Mouse (Mus musculus) CH12.LX (cell line): ENCODE data around the gene Zfp799. TPM values are rescaled to one million over a fixed set of nuclear protein-coding genes. Genes with fewer than 3 reads are reported as not detected.
"Not testable (repeated sequence)": the region's sequence is repeated elsewhere in the genome, so short reads cannot be mapped to it uniquely, and the experiment has no call there.

ENCODE experiments used
- DNase-seq: peaks from one replicate; pipeline ENCODE4 v3.0.0-alpha.2; 2013; ENCODE audit errors: extremely low read depth
- H3K27ac ChIP-seq: 2 replicates; pipeline ENCODE4 v1.5.1; 2012; ENCODE audit warnings: low read depth, mild to moderate bottlenecking, control low read depth, moderate library complexity; ENCODE audit not compliant: insufficient read depth
- H3K27me3 ChIP-seq: replicated peaks from 2 replicates; pipeline ENCODE3; 2012; ENCODE audit warnings: inconsistent platforms
- H3K36me3 ChIP-seq, 2 experiments: replicated peaks in 1 of 2; 2 replicates each; pipeline versions ENCODE3 to v1.6.1; 2012; ENCODE audit warnings: inconsistent platforms in 1 of 2, low read length in 1 of 2, mild to moderate bottlenecking in 1 of 2, mixed read lengths in 1 of 2, moderate library complexity in 1 of 2; ENCODE audit not compliant: control insufficient read depth in 1 of 2, insufficient read depth in 1 of 2
- H3K4me1 ChIP-seq, 2 experiments: 2 replicates each; pipeline ENCODE4 v1.6.1; 2012; ENCODE audit warnings: inconsistent platforms in 1 of 2, moderate library complexity in 1 of 2; ENCODE audit not compliant: insufficient read depth in 2 of 2, control insufficient read depth in 1 of 2
- H3K4me2 ChIP-seq: 2 replicates; pipeline ENCODE4 v1.6.1; 2012; ENCODE audit warnings: low read depth, mild to moderate bottlenecking, control low read depth; ENCODE audit not compliant: poor library complexity, insufficient read depth, severe bottlenecking
- H3K4me3 ChIP-seq, 3 experiments: fragments of 150-350 bp in 1 of 3; sonication (generic) in 1 of 3; replicated peaks in 1 of 3; 2 replicates each; pipeline versions ENCODE3 to v1.5.1; 2011 to 2012; ENCODE audit warnings: low read depth in 2 of 3, low read length in 2 of 3, mild to moderate bottlenecking in 2 of 3, moderate library complexity in 2 of 3, control low read depth in 1 of 3, improper control_type of control experiment in 1 of 3, inconsistent platforms in 1 of 3, mixed read lengths in 1 of 3; ENCODE audit not compliant: poor library complexity in 1 of 3
- H3K79me2 ChIP-seq: replicated peaks from 2 replicates; pipeline ENCODE4 v1.6.1; 2012; ENCODE audit warnings: mild to moderate bottlenecking, moderate library complexity; ENCODE audit not compliant: control insufficient read depth, poor library complexity, insufficient read depth, severe bottlenecking; ENCODE audit errors: extremely low read depth
- H3K9ac ChIP-seq: 2 replicates; pipeline ENCODE4 v1.6.1; 2012; ENCODE audit warnings: low read depth, mild to moderate bottlenecking, control low read depth, moderate library complexity; ENCODE audit not compliant: insufficient read depth
- H3K9me3 ChIP-seq: replicated peaks from 2 replicates; pipeline ENCODE3; 2012; ENCODE audit warnings: low read length, inconsistent platforms, mixed read lengths
- BHLHE40 ChIP-seq: IDR thresholded peaks from 2 replicates; pipeline ENCODE4 v1.6.1; 2011; ENCODE audit warnings: mild to moderate bottlenecking, low read depth, low read length, improper control_type of control experiment
- EP300 ChIP-seq: IDR thresholded peaks from 2 replicates; pipeline ENCODE4 v1.6.1; 2011; ENCODE audit warnings: low read length, improper control_type of control experiment
- GABPA ChIP-seq: IDR thresholded peaks from 2 replicates; pipeline ENCODE4 v1.6.1; 2012; ENCODE audit warnings: low read depth, low read length, improper control_type of control experiment, inconsistent platforms; ENCODE audit not compliant: insufficient replicate concordance
- HCFC1 ChIP-seq: IDR thresholded peaks from 2 replicates; pipeline ENCODE4 v1.6.1; 2012; ENCODE audit warnings: low read depth, mild to moderate bottlenecking, inconsistent platforms, low read length, improper control_type of control experiment
- JUN ChIP-seq: IDR thresholded peaks from 2 replicates; pipeline ENCODE4 v1.6.1; 2011; ENCODE audit warnings: low read depth, mild to moderate bottlenecking, low read length, improper control_type of control experiment, moderate library complexity; ENCODE audit not compliant: insufficient read depth
- JUND ChIP-seq: conservative IDR thresholded peaks from 2 replicates; pipeline ENCODE4 v1.6.1; 2011; ENCODE audit warnings: low read depth, low read length, improper control_type of control experiment
- KAT2A ChIP-seq: IDR thresholded peaks from 2 replicates; pipeline ENCODE4 v1.6.1; 2012; ENCODE audit warnings: low read length, improper control_type of control experiment, inconsistent platforms; ENCODE audit not compliant: insufficient replicate concordance
- MAZ ChIP-seq: IDR thresholded peaks from 2 replicates; pipeline ENCODE4 v1.6.1; 2012; ENCODE audit warnings: low read depth, mild to moderate bottlenecking, inconsistent platforms, low read length, improper control_type of control experiment, moderate library complexity
- PAX5 ChIP-seq: IDR thresholded peaks from 2 replicates; pipeline ENCODE4 v1.6.1; 2012; ENCODE audit warnings: low read length, inconsistent platforms, mixed read lengths
- POLR2A ChIP-seq: IDR thresholded peaks from 2 replicates; pipeline ENCODE4 v1.6.1; 2011; ENCODE audit warnings: low read depth, mild to moderate bottlenecking, improper control_type of control experiment, low read length
- POLR2AphosphoS2 ChIP-seq: IDR thresholded peaks from 2 replicates; pipeline ENCODE4 v1.6.1; 2011; ENCODE audit warnings: low read depth, low read length, improper control_type of control experiment
- RCOR1 ChIP-seq: conservative IDR thresholded peaks from 2 replicates; pipeline ENCODE4 v1.6.1; 2012; ENCODE audit warnings: low read depth, mild to moderate bottlenecking, inconsistent platforms, low read length, improper control_type of control experiment
- SIN3A ChIP-seq: IDR thresholded peaks from 2 replicates; pipeline ENCODE4 v1.6.1; 2012; ENCODE audit warnings: low read length, improper control_type of control experiment, inconsistent platforms
- TBP ChIP-seq: conservative IDR thresholded peaks from 2 replicates; pipeline ENCODE4 v1.6.1; 2011; ENCODE audit warnings: low read depth, low read length, improper control_type of control experiment
- UBTF ChIP-seq: IDR thresholded peaks from 2 replicates; pipeline ENCODE4 v1.6.1; 2012; ENCODE audit warnings: low read depth, mild to moderate bottlenecking, inconsistent platforms, low read length, improper control_type of control experiment, moderate library complexity
- ZC3H11A ChIP-seq: IDR thresholded peaks from 2 replicates; pipeline ENCODE4 v1.6.1; 2012; ENCODE audit warnings: low read depth, mild to moderate bottlenecking, inconsistent platforms, low read length, improper control_type of control experiment
- ZMIZ1 ChIP-seq: IDR thresholded peaks from 2 replicates; pipeline ENCODE4 v1.6.1; 2012; ENCODE audit warnings: low read depth, mild to moderate bottlenecking, inconsistent platforms, low read length, improper control_type of control experiment
- ZNF384 ChIP-seq: IDR thresholded peaks from 2 replicates; pipeline ENCODE4 v1.6.1; 2012; ENCODE audit warnings: low read depth, low read length, improper control_type of control experiment, inconsistent platforms
- dilution Hi-C: fragments of 300-500 bp; cut with MboI; formaldehyde crosslinking; loops from 2 replicates; pipeline ENCODE4 v1.14.3; 2020; ENCODE audit warnings: low sequenced_read_pairs; ENCODE audit not compliant: extremely low pct_unique_long_range_greater_than_20kb, extremely low pct_ligation_motif_present
- in situ Hi-C: fragments of 300-500 bp; cut with MboI; formaldehyde crosslinking; loops from 3 replicates; pipeline ENCODE4 v1.14.3; 2019; ENCODE audit warnings: low sequenced_read_pairs, low pct_ligation_motif_present, low pct_unique_long_range_greater_than_20kb, mixed read lengths
- polyA plus RNA-seq: library from polyadenylated mRNA; unstranded; fragments of >175 nt; gene quantifications from 2 replicates; pipeline ENCODE4 v1.2.1, GENCODE M21; 2012; ENCODE audit warnings: low read depth; ENCODE audit not compliant: insufficient read length
- total RNA-seq, 2 experiments: library from RNA; depleted of rRNA; stranded (reverse); fragments of 300-350 nt in 1 of 2; fragments of >200 nt in 1 of 2; gene quantifications; 2 replicates each; pipeline ENCODE4 v1.2.3; 2012 to 2014

Zfp799 gene
- total and polyA plus RNA-seq, 3 experiments: 6.2 to 9.5 (median 9.0) TPM

DNA sequence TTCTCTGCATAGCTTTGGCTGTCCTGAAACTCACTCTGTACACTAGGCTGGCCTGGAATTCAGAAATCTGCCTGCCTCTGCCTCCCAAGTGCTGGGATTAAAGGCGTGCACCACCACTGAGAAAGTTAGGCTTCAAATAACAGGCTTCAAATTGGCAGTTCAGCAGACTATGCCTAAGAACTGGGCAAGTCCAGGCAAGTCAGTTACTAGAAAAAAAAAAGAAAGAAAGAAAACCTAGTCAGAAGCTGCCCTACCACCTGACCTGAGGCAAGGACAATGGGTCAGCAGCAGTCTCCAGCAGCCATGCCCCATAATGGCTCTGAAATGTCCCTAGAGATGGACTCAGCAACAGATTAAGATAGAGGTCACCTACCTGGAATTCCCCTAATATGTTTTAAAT is 41.4 kb upstream of the Zfp799 start:
- peaks cover 5% of the 10 kb centered on the region for H3K9me3 ChIP-seq
- in situ Hi-C loops: loop anchor here (25.0 kb wide), 1 partner anchor 334 kb away; the partner anchor contains the start of gene Cyp4f16
- TF ChIP-seq ZNF384: peak; percentile 66
- no peak for TF ChIP-seq MAZ
- TF ChIP-seq POLR2AphosphoS2: no peak
- TF ChIP-seq, all 38 proteins: peak for 1
- no peaks in the 10 kb centered on the region for H3K36me3 ChIP-seq
- H3K27ac ChIP-seq: no peak overlapping the region
- dilution Hi-C loops: no loop called here
- H3K27me3 ChIP-seq: no peaks in the 10 kb centered on the region
- no peak overlapping the region for H3K9ac ChIP-seq
- H3K79me2 ChIP-seq: no peaks in the 10 kb centered on the region
- DNase-seq: no peak
- H3K4me2 ChIP-seq: no peak overlapping the region
- H3K4me3 ChIP-seq: no peak overlapping the region
- no peaks in the 10 kb centered on the region for H3K4me1 ChIP-seq

DNA sequence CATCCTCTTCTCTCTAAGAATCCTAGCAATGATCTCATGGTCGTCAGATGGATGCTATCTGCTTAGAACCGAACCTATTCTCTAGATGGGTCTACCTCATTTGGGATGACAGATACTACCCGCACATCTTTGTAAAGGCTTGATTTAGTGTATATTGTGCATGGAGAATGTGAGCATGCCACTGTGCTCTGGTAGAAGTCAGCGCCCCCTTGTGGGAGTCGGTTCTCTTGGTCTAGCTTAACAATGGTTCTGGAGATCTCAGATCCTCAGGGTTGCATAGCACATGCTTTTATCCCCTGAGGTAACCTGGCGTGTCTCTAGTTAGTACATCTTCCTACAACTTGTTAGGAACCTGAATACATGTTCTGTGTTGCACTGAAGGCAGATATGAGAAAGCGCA is 37.2 kb upstream of the Zfp799 start:
- H3K79me2 ChIP-seq, H3K4me3 ChIP-seq, dilution Hi-C loops, DNase-seq, H3K4me1 ChIP-seq, H3K4me2 ChIP-seq, H3K36me3 ChIP-seq, H3K27ac ChIP-seq, H3K9ac ChIP-seq, H3K9me3 ChIP-seq, H3K27me3 ChIP-seq: not testable (repeated sequence)
- in situ Hi-C loops: loop anchor here (25.0 kb wide), 1 partner anchor 330 kb away; the partner anchor contains the start of gene Cyp4f16

DNA sequence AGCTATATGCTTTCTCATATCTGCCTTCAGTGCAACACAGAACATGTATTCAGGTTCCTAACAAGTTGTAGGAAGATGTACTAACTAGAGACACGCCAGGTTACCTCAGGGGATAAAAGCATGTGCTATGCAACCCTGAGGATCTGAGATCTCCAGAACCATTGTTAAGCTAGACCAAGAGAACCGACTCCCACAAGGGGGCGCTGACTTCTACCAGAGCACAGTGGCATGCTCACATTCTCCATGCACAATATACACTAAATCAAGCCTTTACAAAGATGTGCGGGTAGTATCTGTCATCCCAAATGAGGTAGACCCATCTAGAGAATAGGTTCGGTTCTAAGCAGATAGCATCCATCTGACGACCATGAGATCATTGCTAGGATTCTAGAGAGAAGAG is 26.7 kb upstream of the Zfp799 start:
- H3K27ac ChIP-seq, H3K9ac ChIP-seq, H3K36me3 ChIP-seq, DNase-seq, H3K4me1 ChIP-seq, H3K4me3 ChIP-seq, H3K9me3 ChIP-seq, dilution Hi-C loops, H3K27me3 ChIP-seq, H3K79me2 ChIP-seq, H3K4me2 ChIP-seq: not testable (repeated sequence)
- in situ Hi-C loops: loop anchor here (25.0 kb wide), 1 partner anchor 319 kb away; the partner anchor contains the start of gene Cyp4f16

DNA sequence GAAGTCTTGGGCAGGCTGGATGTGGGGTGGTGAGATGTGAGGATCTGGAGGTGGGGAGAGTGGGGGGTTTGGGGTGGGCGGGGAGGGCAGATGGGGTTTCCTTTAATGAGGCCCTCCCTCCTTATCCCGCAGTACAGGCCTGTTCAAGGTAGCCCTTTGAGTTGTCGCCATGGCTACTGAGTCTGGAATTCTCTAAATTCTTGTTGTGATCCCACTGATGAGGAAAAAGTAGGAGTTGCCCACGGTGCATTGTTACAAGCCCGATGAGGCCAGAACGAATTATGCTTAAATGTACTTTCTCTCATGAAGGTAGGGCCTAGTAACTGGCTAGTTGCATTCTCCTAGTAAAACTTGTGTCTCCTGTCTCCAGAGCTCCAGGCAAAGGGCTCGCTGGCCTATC is 21.5 kb upstream of the Zfp799 start:
- H3K79me2 ChIP-seq: no peaks in the 10 kb centered on the region; the same call in 1 of the 2 replicates
- no peaks in the 10 kb centered on the region for H3K36me3 ChIP-seq
- H3K27ac ChIP-seq: no peak overlapping the region
- H3K27me3 ChIP-seq: peaks cover 2% of the 10 kb centered on the region
- in situ Hi-C loops: loop anchor here (25.0 kb wide), 1 partner anchor 314 kb away; the partner anchor contains the start of gene Cyp4f16
- H3K4me3 ChIP-seq: no peak overlapping the region
- no peak overlapping the region for H3K9ac ChIP-seq
- TF ChIP-seq ZC3H11A (no peak), ZMIZ1 (no peak), PAX5 (no peak), KAT2A (no peak), TBP (no peak), HCFC1 (no peak), GABPA (no peak), EP300 (no peak), RCOR1 (no peak), JUND (no peak), SIN3A (no peak), BHLHE40 (no peak), UBTF (no peak), POLR2A (no peak), JUN (no peak), POLR2AphosphoS2 (no peak)
- TF ChIP-seq, all 38 proteins: peak for 0
- Histone ChIP-seq H3K4me1 (no peaks in the 10 kb centered on the region), H3K4me2 (no peak overlapping the region), H3K9me3 (no peaks in the 10 kb centered on the region)
- no peak for DNase-seq
- dilution Hi-C loops: no loop called here
